14 mouse cellular contexts compared by ENCODE assay signal in the genomic region with DNA sequence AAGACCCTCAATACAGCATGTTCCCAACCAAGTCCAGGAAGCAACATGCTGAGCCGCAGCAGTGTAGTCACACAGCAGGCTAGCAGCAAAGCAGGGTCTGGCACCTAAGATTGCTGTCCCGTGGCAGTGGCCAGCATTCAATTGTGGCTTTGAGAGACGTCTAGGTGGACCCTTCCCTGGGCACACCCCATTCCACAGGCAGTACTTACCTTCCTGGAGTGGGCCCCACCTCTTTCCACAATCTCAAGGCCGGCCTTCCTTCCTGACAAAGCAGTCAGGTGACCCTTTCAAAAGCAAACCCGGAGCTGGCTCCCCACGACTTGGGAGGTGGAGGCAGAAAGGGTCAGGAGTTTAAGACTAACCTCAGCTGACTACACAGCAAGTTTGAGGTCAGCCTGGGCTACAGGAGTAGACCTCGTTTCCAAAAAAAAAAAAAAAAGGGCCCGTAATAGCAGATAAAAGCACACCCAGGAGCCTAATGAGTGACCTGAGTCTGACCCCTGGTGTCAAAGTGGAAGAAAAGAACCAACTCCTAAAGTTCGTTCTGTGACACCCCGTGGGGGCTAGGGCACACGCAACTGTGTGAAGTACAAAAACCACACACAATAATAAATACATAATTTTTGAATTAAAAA. TPM values are rescaled to one million over a fixed set of nuclear protein-coding genes. Genes with fewer than 3 reads are reported as not detected.
DNase-seq lines count a peak whose midpoint lies in the region; ATAC-seq and TF ChIP-seq lines count a peak whose summit lies in the region.
"Had no signal": no experiment of that assay in that cellular context is flagged by ENCODE, and none has a peak within 500 bp of the region (broad histone marks: within the 10 kb centered on the region; RNA-seq: fewer than 3 reads in every experiment).

No protein-coding gene starts in this region.

- H3K4me1 ChIP-seq in hindbrain, postnatal 0 days (ENCODE audit: insufficient read depth, low read length), result no peaks in the 10 kb centered on the region
- H3K4me1 ChIP-seq in hindbrain, embryonic 12.5 days, result peaks cover 21% of the 10 kb centered on the region
- peaks cover 44% of the 10 kb centered on the region for H3K4me1 ChIP-seq in limb, embryonic 12.5 days (replicated peaks)
- peaks cover 29% of the 10 kb centered on the region for H3K4me1 ChIP-seq in stomach, embryonic 14.5 days (ENCODE audit: control insufficient read depth, insufficient read depth, low read length)
- H3K4me1 ChIP-seq in hindbrain, embryonic 13.5 days (replicated peaks), result peaks cover 22% of the 10 kb centered on the region

- no peak for TF ChIP-seq CTCF in hindbrain, postnatal 0 days (IDR thresholded peaks at IDR 0.05; ENCODE audit: low read depth)

- H3K9ac ChIP-seq in hindbrain, postnatal 0 days (replicated peaks; ENCODE audit: low read length), result no peak overlapping the region
- H3K9ac ChIP-seq in hindbrain, embryonic 12.5 days, result no peak overlapping the region
- H3K9ac ChIP-seq in limb, embryonic 12.5 days (replicated peaks), result no peak overlapping the region
- H3K9ac ChIP-seq in stomach, embryonic 14.5 days (replicated peaks; ENCODE audit: low read depth, low read length), result no peak overlapping the region
- no peak overlapping the region for H3K9ac ChIP-seq in hindbrain, embryonic 13.5 days
- H3K9ac ChIP-seq: hindbrain, embryonic 14.5 days; liver, embryonic 12.5 days had no signal

- H3K4me2 ChIP-seq in hindbrain, postnatal 0 days (ENCODE audit: low read depth, low read length), result no peak overlapping the region
- no peak overlapping the region for H3K4me2 ChIP-seq in hindbrain, embryonic 12.5 days (replicated peaks)
- no peak overlapping the region for H3K4me2 ChIP-seq in limb, embryonic 12.5 days
- H3K4me2 ChIP-seq in stomach, embryonic 14.5 days (replicated peaks; ENCODE audit: low read depth, low read length), result peak overlapping the region; percentile 14; the same call in 1 of the 2 replicates
- no peak overlapping the region for H3K4me2 ChIP-seq in hindbrain, embryonic 13.5 days
- H3K4me2 ChIP-seq: hindbrain, embryonic 14.5 days; liver, embryonic 12.5 days had no signal

- H3K36me3 ChIP-seq in hindbrain, postnatal 0 days (ENCODE audit: insufficient read depth, low read length), result no peaks in the 10 kb centered on the region
- peaks cover 28% of the 10 kb centered on the region for H3K36me3 ChIP-seq in hindbrain, embryonic 12.5 days
- H3K36me3 ChIP-seq in limb, embryonic 12.5 days, result peaks cover 46% of the 10 kb centered on the region
- H3K36me3 ChIP-seq in stomach, embryonic 14.5 days (ENCODE audit: control insufficient read depth, insufficient read depth, low read length), result peaks cover 21% of the 10 kb centered on the region
- H3K36me3 ChIP-seq in hindbrain, embryonic 13.5 days, result peaks cover 27% of the 10 kb centered on the region

- no peaks in the 10 kb centered on the region for H3K27me3 ChIP-seq in hindbrain, postnatal 0 days (ENCODE audit: insufficient read depth, low read length)
- peaks cover 12% of the 10 kb centered on the region for H3K27me3 ChIP-seq in hindbrain, embryonic 12.5 days
- peaks cover 17% of the 10 kb centered on the region for H3K27me3 ChIP-seq in limb, embryonic 12.5 days
- no peaks in the 10 kb centered on the region for H3K27me3 ChIP-seq in stomach, embryonic 14.5 days (ENCODE audit: control insufficient read depth, insufficient read depth, low read length)
- peaks cover 20% of the 10 kb centered on the region for H3K27me3 ChIP-seq in hindbrain, embryonic 13.5 days

- no peak overlapping the region for H3K4me3 ChIP-seq in hindbrain, postnatal 0 days (ENCODE audit: low read length)
- no peak overlapping the region for H3K4me3 ChIP-seq in hindbrain, embryonic 12.5 days
- H3K4me3 ChIP-seq in limb, embryonic 12.5 days (replicated peaks), result no peak overlapping the region
- no peak overlapping the region for H3K4me3 ChIP-seq in stomach, embryonic 14.5 days (ENCODE audit: low read depth, low read length)
- H3K4me3 ChIP-seq in hindbrain, embryonic 13.5 days, result no peak overlapping the region
- H3K4me3 ChIP-seq: liver, embryonic 12.5 days had no signal

- H3K9me3 ChIP-seq in hindbrain, postnatal 0 days (ENCODE audit: low read length), result no peaks in the 10 kb centered on the region
- no peaks in the 10 kb centered on the region for H3K9me3 ChIP-seq in hindbrain, embryonic 12.5 days (replicated peaks)
- H3K9me3 ChIP-seq in limb, embryonic 12.5 days, result no peaks in the 10 kb centered on the region
- no peaks in the 10 kb centered on the region for H3K9me3 ChIP-seq in stomach, embryonic 14.5 days (ENCODE audit: control insufficient read depth, low read depth, low read length)
- no peaks in the 10 kb centered on the region for H3K9me3 ChIP-seq in hindbrain, embryonic 13.5 days
- H3K9me3 ChIP-seq: liver, embryonic 12.5 days had no signal

- 31% methylated on average over 11 of the region's 11 CpGs for WGBS in hindbrain, postnatal 0 days
- WGBS in hindbrain, embryonic 12.5 days, result 21% methylated on average over 11 of the region's 11 CpGs
- 26% methylated on average over 11 of the region's 11 CpGs for WGBS in limb, embryonic 12.5 days
- 27% methylated on average over 11 of the region's 11 CpGs for WGBS in stomach, embryonic 14.5 days
- 14% methylated on average over 11 of the region's 11 CpGs for WGBS in hindbrain, embryonic 13.5 days

- DNase-seq in hindbrain, postnatal 0 days (ENCODE audit: low spot score), result no peak
- DNase-seq in R1 (ENCODE audit: low read depth, low spot score), result peak; percentile 97
- no peak for DNase-seq in frontal cortex, postnatal 14 days (ENCODE audit: low spot score in 2 of 2)
- no peak for DNase-seq in layer of hippocampus, adult 9-10 months (ENCODE audit: low spot score)
- DNase-seq: cerebellum, adult 11-12 months; gastrocnemius, postnatal 10 days; layer of hippocampus, adult 9-11 months had no signal

- ATAC-seq in hindbrain, postnatal 0 days, result peak; percentile 19; the same call in 1 of the 2 replicates
- no peak for ATAC-seq in hindbrain, embryonic 12.5 days (ENCODE audit: low FRiP score)
- no peak for ATAC-seq in limb, embryonic 12.5 days (ENCODE audit: insufficient number of reproducible peaks, insufficient read depth, low FRiP score, low TSS enrichment, low read depth)
- peak; percentile 76 for ATAC-seq in stomach, embryonic 14.5 days (ENCODE audit: insufficient number of reproducible peaks, insufficient read depth, low FRiP score, low read depth)
- no peak for ATAC-seq in hindbrain, embryonic 13.5 days (ENCODE audit: low FRiP score)
- ATAC-seq: liver, embryonic 12.5 days had no signal

- no peak overlapping the region for H3K27ac ChIP-seq in hindbrain, postnatal 0 days
- no peak overlapping the region for H3K27ac ChIP-seq in hindbrain, embryonic 12.5 days
- 0 out of 2 replicates have a peak overlapping the region, but pooled peaks have one; percentile 53 for H3K27ac ChIP-seq in limb, embryonic 12.5 days
- peak overlapping the region; percentile 91 for H3K27ac ChIP-seq in stomach, embryonic 14.5 days (ENCODE audit: low read length)
- H3K27ac ChIP-seq in hindbrain, embryonic 13.5 days, result no peak overlapping the region
- H3K27ac ChIP-seq: hindbrain, embryonic 14.5 days; liver, embryonic 12.5 days had no signal

RNA-seq across cellular contexts. Expression of a gene that starts 9.8 kb away (rescaled TPM):
- total RNA-seq in hindbrain, postnatal 0 days (2014; rRNA removed), result 6.7 and 8.7 TPM in 2 replicates
- 1.5 and 1.6 TPM in 2 replicates for polyA plus RNA-seq in hindbrain, postnatal 0 days (2015; fragmentation: Nextera tagmentation; extraction: Ambion mirVana)
- polyA plus RNA-seq in hindbrain, embryonic 12.5 days (2016; fragmentation: Nextera tagmentation; extraction: Ambion mirVana), result 4.8 and 8.2 TPM in 2 replicates
- 7.9 and 10.5 TPM in 2 replicates for polyA plus RNA-seq in limb, embryonic 12.5 days (2016; fragmentation: Nextera tagmentation; extraction: Ambion mirVana)
- 6.4 and 7.2 TPM in 2 replicates for polyA plus RNA-seq in stomach, embryonic 14.5 days (2014; fragmentation: Nextera tagmentation; extraction: Ambion mirVana)
- polyA plus RNA-seq in hindbrain, embryonic 13.5 days (2015; fragmentation: Nextera tagmentation; extraction: Ambion mirVana), result 1.7 and 1.8 TPM in 2 replicates

RNA-seq across cellular contexts. Expression of a gene that starts 20.3 kb away (rescaled TPM):
- 9.3 and 10.3 TPM in 2 replicates for total RNA-seq in hindbrain, postnatal 0 days (2014; rRNA removed)
- 5.3 and 6.5 TPM in 2 replicates for polyA plus RNA-seq in hindbrain, postnatal 0 days (2015; fragmentation: Nextera tagmentation; extraction: Ambion mirVana)
- 4.4 and 5.5 TPM in 2 replicates for polyA plus RNA-seq in hindbrain, embryonic 12.5 days (2016; fragmentation: Nextera tagmentation; extraction: Ambion mirVana)
- 5.5 and 7.0 TPM in 2 replicates for polyA plus RNA-seq in limb, embryonic 12.5 days (2016; fragmentation: Nextera tagmentation; extraction: Ambion mirVana)
- 10.1 and 12.1 TPM in 2 replicates for polyA plus RNA-seq in stomach, embryonic 14.5 days (2014; fragmentation: Nextera tagmentation; extraction: Ambion mirVana)
- polyA plus RNA-seq in hindbrain, embryonic 13.5 days (2015; fragmentation: Nextera tagmentation; extraction: Ambion mirVana), result 4.9 and 5.0 TPM in 2 replicates

RNA-seq across cellular contexts. Expression of a gene that starts 50.3 kb away (rescaled TPM):
- total RNA-seq in hindbrain, postnatal 0 days (2014; rRNA removed), result 44.1 and 52.3 TPM in 2 replicates
- polyA plus RNA-seq in hindbrain, postnatal 0 days (2015; fragmentation: Nextera tagmentation; extraction: Ambion mirVana), result 69.1 and 75.3 TPM in 2 replicates
- polyA plus RNA-seq in hindbrain, embryonic 12.5 days (2016; fragmentation: Nextera tagmentation; extraction: Ambion mirVana), result 62.0 and 66.5 TPM in 2 replicates
- 66.9 and 67.4 TPM in 2 replicates for polyA plus RNA-seq in limb, embryonic 12.5 days (2016; fragmentation: Nextera tagmentation; extraction: Ambion mirVana)
- 63.5 and 64.1 TPM in 2 replicates for polyA plus RNA-seq in stomach, embryonic 14.5 days (2014; fragmentation: Nextera tagmentation; extraction: Ambion mirVana)
- polyA plus RNA-seq in hindbrain, embryonic 13.5 days (2015; fragmentation: Nextera tagmentation; extraction: Ambion mirVana), result 82.9 and 84.6 TPM in 2 replicates

RNA-seq across cellular contexts. Expression of a gene that starts 59.3 kb away (rescaled TPM):
- total RNA-seq in hindbrain, postnatal 0 days (2014; rRNA removed), result not detected in 2 replicates
- polyA plus RNA-seq in hindbrain, postnatal 0 days (2015; fragmentation: Nextera tagmentation; extraction: Ambion mirVana), result 0.15 and 0.30 TPM in 2 replicates
- 0.31 and 0.87 TPM in 2 replicates for polyA plus RNA-seq in hindbrain, embryonic 12.5 days (2016; fragmentation: Nextera tagmentation; extraction: Ambion mirVana)
- polyA plus RNA-seq in limb, embryonic 12.5 days (2016; fragmentation: Nextera tagmentation; extraction: Ambion mirVana), result 4.5 and 4.7 TPM in 2 replicates
- 20.1 and 25.0 TPM in 2 replicates for polyA plus RNA-seq in stomach, embryonic 14.5 days (2014; fragmentation: Nextera tagmentation; extraction: Ambion mirVana)
- polyA plus RNA-seq in hindbrain, embryonic 13.5 days (2015; fragmentation: Nextera tagmentation; extraction: Ambion mirVana), result 0.56 and 0.66 TPM in 2 replicates
- total RNA-seq: midbrain, postnatal 0 days had no signal

RNA-seq across cellular contexts. Expression of a gene that starts 59.9 kb away (rescaled TPM):
- total RNA-seq in hindbrain, postnatal 0 days (2014; rRNA removed), result 74.5 and 86.2 TPM in 2 replicates
- 14.0 and 14.6 TPM in 2 replicates for polyA plus RNA-seq in hindbrain, postnatal 0 days (2015; fragmentation: Nextera tagmentation; extraction: Ambion mirVana)
- 12.2 and 15.5 TPM in 2 replicates for polyA plus RNA-seq in hindbrain, embryonic 12.5 days (2016; fragmentation: Nextera tagmentation; extraction: Ambion mirVana)
- polyA plus RNA-seq in limb, embryonic 12.5 days (2016; fragmentation: Nextera tagmentation; extraction: Ambion mirVana), result 7.3 and 8.2 TPM in 2 replicates
- polyA plus RNA-seq in stomach, embryonic 14.5 days (2014; fragmentation: Nextera tagmentation; extraction: Ambion mirVana), result 11.5 and 14.5 TPM in 2 replicates
- polyA plus RNA-seq in hindbrain, embryonic 13.5 days (2015; fragmentation: Nextera tagmentation; extraction: Ambion mirVana), result 19.6 and 20.5 TPM in 2 replicates

Comparison
In these comparisons a context has a peak if more than half of its experiments do, and no peak if none do; other contexts are left out.
1. ATAC-seq: peak in hindbrain, postnatal 0 days (single experiment) and stomach, embryonic 14.5 days (single experiment); none in hindbrain, embryonic 12.5 days (single experiment), limb, embryonic 12.5 days (single experiment) and hindbrain, embryonic 13.5 days (single experiment).
2. H3K27ac ChIP-seq: peak in limb, embryonic 12.5 days (single experiment) and stomach, embryonic 14.5 days (single experiment); none in hindbrain, postnatal 0 days (single experiment), hindbrain, embryonic 12.5 days (single experiment) and hindbrain, embryonic 13.5 days (single experiment).